Mouse (Mus musculus): ENCODE results near the gene Psmd10. TPM values are rescaled to one million over a fixed set of nuclear protein-coding genes. Genes with fewer than 3 reads are reported as not detected.

Psmd10 gene
- 39.4 and 41.1 TPM in 2 replicates for polyA plus RNA-seq (2016; fragmentation: Nextera tagmentation; extraction: Ambion mirVana)

DNA sequence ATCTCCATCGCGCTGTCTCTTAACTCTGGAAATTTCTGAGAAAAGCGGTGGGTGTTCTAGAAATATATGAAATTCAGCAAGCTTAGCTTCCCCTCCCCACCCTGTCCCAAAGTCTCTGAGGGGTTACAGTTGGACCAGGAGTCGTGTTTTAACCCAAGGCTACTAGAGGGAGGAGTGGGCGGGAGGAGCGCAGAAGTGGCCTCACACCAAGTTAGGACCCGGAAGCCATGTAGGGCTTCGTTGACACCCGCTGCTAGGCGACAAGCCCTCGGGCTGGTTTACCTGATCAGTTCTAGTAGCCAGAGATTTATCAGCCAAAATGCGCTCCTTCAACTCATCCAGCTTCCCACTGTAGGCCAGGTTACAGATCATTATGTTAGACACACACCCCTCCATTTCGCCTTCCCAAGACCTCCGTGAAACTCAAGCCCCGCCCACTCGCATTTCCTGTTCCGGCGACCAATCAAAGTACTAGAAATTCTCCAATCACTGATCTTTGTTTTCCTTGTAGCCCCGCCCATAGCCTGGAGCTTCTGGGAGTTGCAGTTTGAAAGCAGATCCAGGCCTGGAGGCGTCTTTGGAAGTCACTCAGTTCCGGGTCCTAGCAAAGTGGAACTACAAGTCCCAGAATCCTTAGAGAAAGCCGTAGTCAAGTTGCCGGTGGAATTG is at the start of gene Psmd10, which contains the start of gene Atg4a:
TSS of gene Psmd10 (minus strand) at position 457 of the 669 bp plus-strand sequence.
TSS of gene Atg4a (plus strand) at position 636 of the 669 bp plus-strand sequence.
- 20% methylated on average over 23 of the region's 23 CpGs for WGBS
- peaks cover 32% of the 10 kb centered on the region for H3K27me3 ChIP-seq
- peak within 1 kb of the TSS; percentile 47 for H3K9ac ChIP-seq
- H3K27ac ChIP-seq: no peak within 1 kb of the TSS
- 0 out of 2 replicates have a peak, but pooled peaks cover 3% of the 10 kb centered on the region for H3K4me1 ChIP-seq
- ATAC-seq (ENCODE audit: low FRiP score): peak; percentile 99
- peak within 1 kb of the TSS; percentile 55 for H3K4me2 ChIP-seq
- no peaks in the 10 kb centered on the region for H3K36me3 ChIP-seq (replicated peaks)
- H3K4me3 ChIP-seq (replicated peaks): peak within 1 kb of the TSS; percentile 47
- no peaks in the 10 kb centered on the region for H3K9me3 ChIP-seq

GRCm38 (mm10) chrX:140998885-140999284 is 42.4 kb upstream of the Psmd10 start:
- Histone ChIP-seq H3K27me3 (peaks cover 50% of the 10 kb centered on the region), H3K27ac (no peak overlapping the region), H3K9me3 (no peaks in the 10 kb centered on the region), H3K36me3 (replicated peaks) (no peaks in the 10 kb centered on the region), H3K4me2 (no peak overlapping the region), H3K4me3 (replicated peaks) (no peak overlapping the region), H3K9ac (no peak overlapping the region), H3K4me1 (no peaks in the 10 kb centered on the region)
- ATAC-seq (ENCODE audit: low FRiP score): no peak

- ATAC-seq (ENCODE audit: low FRiP score): no peak
- Histone ChIP-seq H3K36me3 (replicated peaks) (no peaks in the 10 kb centered on the region), H3K9ac (no peak overlapping the region), H3K27ac (no peak overlapping the region), H3K27me3 (peaks cover 55% of the 10 kb centered on the region), H3K4me1 (no peaks in the 10 kb centered on the region), H3K9me3 (no peaks in the 10 kb centered on the region), H3K4me2 (no peak overlapping the region), H3K4me3 (replicated peaks) (no peak overlapping the region)
- WGBS: 29% methylated on average over 1 of the region's 1 CpGs
These were observed 41.5 kb upstream of the Psmd10 start for GRCm38 (mm10) chrX:140997912-140998545.

DNA sequence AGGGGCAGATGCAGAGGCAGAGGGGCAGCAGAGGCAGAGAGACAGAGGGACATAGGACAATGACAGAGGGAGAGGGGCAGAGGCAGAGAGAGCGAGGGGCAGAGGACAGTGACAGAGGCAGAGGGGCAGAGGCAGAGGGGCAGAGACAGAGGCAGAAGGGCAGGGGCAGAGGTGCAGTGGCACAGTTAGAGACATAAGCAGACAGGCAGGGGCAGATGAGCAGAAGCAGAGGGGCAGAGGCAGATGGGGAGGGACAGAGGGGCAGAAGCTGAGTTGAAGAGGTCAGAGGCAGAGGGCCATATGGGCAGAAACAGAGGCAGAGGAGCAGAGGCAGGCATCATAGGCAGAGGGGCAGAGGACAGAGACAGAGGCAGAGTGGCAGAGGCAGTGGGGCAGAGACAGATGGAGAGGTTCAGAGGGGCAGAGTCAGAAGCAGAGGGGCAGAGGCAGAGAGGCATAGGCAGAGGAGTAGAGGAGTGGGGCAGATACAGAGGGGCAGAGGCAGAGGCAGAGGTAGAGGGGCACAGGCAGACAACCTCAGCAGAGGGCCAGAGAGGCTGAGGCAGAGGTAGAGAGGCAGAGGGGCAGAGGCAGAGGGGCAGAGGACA is 40.5 kb upstream of the Psmd10 start:
- 75% methylated on average over 1 of the region's 1 CpGs for WGBS

DNA sequence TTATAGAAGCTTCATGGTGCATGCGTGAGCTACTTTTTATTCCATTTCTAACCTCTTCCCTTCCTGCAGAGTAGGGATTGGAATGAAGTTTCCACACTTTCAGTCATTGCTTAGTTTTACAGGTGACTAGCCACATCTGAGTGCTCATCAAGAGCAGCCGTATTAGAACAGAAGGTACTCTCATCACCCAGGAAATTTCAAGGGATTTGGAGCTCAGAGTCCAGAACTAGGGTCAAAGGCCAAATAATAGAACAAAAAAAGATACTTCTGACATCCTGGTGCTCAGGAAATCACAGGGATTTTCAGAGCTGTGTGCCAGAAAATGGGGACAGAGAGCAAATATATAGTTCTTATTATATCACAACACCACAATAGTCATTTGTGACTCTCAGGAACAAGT is 28.7 kb upstream of the Psmd10 start:
- ATAC-seq (ENCODE audit: low FRiP score): no peak
- 80% methylated on average over 2 of the region's 2 CpGs for WGBS
- H3K4me2 ChIP-seq: no peak overlapping the region
- H3K9me3 ChIP-seq: no peaks in the 10 kb centered on the region
- H3K9ac ChIP-seq: no peak overlapping the region
- peaks cover 43% of the 10 kb centered on the region for H3K27me3 ChIP-seq
- H3K4me1 ChIP-seq: no peaks in the 10 kb centered on the region
- H3K36me3 ChIP-seq (replicated peaks): no peaks in the 10 kb centered on the region
- no peak overlapping the region for H3K4me3 ChIP-seq (replicated peaks)
- H3K27ac ChIP-seq: no peak overlapping the region

More for the DNA sequence above, 40.5 kb upstream of the Psmd10 start:
- Histone ChIP-seq H3K9me3 (no peaks in the 10 kb centered on the region), H3K4me3 (replicated peaks) (no peak overlapping the region), H3K4me2 (no peak overlapping the region), H3K27ac (no peak overlapping the region), H3K27me3 (peaks cover 56% of the 10 kb centered on the region), H3K4me1 (no peaks in the 10 kb centered on the region), H3K9ac (no peak overlapping the region), H3K36me3 (replicated peaks) (no peaks in the 10 kb centered on the region)
- peak; percentile 53; the same call in 1 of the 2 replicates for ATAC-seq (ENCODE audit: low FRiP score)

DNA sequence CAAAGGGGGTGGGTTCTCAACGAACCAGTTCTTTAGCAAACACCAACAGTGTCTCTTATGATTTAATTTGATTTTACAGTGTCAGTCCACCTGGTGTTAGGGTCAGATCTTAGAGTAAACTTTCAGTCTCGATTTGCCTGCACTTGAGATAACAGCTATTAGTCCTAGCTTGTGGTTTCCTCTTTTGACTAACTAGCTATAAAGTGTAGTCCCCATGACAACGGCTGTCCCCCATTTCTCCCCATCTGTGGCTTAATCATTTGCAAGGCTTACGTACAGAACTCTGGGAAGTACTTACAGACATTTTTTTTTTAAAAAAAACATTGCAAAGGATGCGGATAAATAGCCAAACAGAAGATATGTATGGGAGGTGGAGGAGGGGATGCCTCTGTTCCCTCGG is 28.3 kb upstream of the Psmd10 start:
- ATAC-seq (ENCODE audit: low FRiP score): no peak
- no peak overlapping the region for H3K4me3 ChIP-seq (replicated peaks)
- peaks cover 43% of the 10 kb centered on the region for H3K27me3 ChIP-seq

DNA sequence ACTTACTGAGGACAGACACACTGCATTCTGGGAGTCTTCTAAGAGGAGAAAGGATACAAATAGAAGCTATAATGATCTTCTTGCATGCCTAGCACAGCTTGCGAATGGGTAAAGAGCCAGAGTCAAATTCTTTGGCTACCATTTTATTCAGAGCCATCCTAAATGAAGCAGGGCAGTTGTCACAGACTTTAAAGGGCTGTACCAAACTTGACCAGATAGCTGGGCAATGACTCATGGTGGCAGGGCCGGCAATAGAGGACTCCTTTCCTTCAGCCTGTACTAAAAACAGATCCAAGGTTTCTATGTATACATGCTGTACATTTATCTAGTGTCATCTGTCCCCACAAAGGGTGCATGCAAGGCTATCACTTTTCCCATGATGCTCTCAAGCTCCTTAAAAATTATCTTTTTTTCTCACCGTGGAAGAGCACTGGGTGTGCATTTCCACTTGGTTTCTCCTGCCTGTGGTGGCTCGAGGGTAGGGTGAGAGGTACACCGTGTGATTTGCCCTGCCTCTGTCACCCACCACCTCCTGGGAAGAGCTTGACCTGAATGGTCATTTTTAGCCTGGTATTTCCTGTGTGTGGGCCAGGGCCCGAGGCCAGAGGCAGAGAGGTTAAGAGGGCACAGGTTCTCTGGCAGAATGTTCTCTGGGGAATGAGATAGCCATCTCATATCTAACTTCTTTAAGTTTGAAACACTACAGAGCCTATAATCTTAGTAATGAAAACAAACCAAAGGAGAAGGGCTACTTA is 26.9 kb upstream of the Psmd10 start:
- ATAC-seq (ENCODE audit: low FRiP score): no peak
- Histone ChIP-seq H3K36me3 (replicated peaks) (no peaks in the 10 kb centered on the region), H3K9ac (no peak overlapping the region), H3K4me3 (replicated peaks) (no peak overlapping the region), H3K27ac (no peak overlapping the region), H3K27me3 (peaks cover 53% of the 10 kb centered on the region), H3K4me1 (no peaks in the 10 kb centered on the region), H3K9me3 (no peaks in the 10 kb centered on the region), H3K4me2 (no peak overlapping the region)
- 59% methylated on average over 6 of the region's 6 CpGs for WGBS

More for the DNA sequence above, 28.3 kb upstream of the Psmd10 start:
- no peak overlapping the region for H3K9ac ChIP-seq
- H3K36me3 ChIP-seq (replicated peaks): no peaks in the 10 kb centered on the region
- H3K4me1 ChIP-seq: no peaks in the 10 kb centered on the region
- 75% methylated on average over 6 of the region's 6 CpGs for WGBS
- H3K4me2 ChIP-seq: no peak overlapping the region
- no peaks in the 10 kb centered on the region for H3K9me3 ChIP-seq
- no peak overlapping the region for H3K27ac ChIP-seq

DNA sequence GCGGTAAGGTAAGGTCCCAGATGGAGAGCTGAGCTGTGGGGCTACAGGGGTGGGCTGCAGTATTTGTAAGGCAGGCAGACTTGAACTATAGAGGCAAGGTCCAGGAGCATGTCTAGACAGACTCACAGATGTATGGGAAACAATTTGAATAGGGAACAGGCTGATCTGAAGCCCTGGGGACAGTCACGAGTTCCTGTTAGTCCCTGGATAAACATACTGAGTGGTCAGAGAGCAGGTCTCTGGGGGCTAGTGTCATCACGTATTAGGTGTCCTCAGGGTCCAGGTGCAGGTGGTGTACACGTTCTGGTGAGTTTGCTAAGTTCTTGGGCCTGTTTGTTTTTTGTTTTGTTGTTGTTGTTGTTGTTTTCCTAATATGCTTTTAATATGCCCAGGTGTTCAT is 23.6 kb upstream of the Psmd10 start:
- peaks cover 48% of the 10 kb centered on the region for H3K27me3 ChIP-seq

GRCm38 (mm10) chrX:140979546-140979945 is 23.0 kb upstream of the Psmd10 start:
- Histone ChIP-seq H3K36me3 (replicated peaks) (no peaks in the 10 kb centered on the region), H3K4me1 (no peaks in the 10 kb centered on the region), H3K4me2 (no peak overlapping the region), H3K27me3 (peaks cover 47% of the 10 kb centered on the region), H3K4me3 (replicated peaks) (no peak overlapping the region), H3K27ac (no peak overlapping the region), H3K9me3 (no peaks in the 10 kb centered on the region), H3K9ac (no peak overlapping the region)
- ATAC-seq (ENCODE audit: low FRiP score): no peak
- 85% methylated on average over 2 of the region's 2 CpGs for WGBS

More for the DNA sequence above, 23.6 kb upstream of the Psmd10 start:
- Histone ChIP-seq H3K4me1 (no peaks in the 10 kb centered on the region), H3K4me3 (replicated peaks) (no peak overlapping the region), H3K4me2 (no peak overlapping the region), H3K36me3 (replicated peaks) (no peaks in the 10 kb centered on the region), H3K27ac (no peak overlapping the region), H3K9ac (no peak overlapping the region), H3K9me3 (no peaks in the 10 kb centered on the region)
- no peak for ATAC-seq (ENCODE audit: low FRiP score)
- 75% methylated on average over 4 of the region's 4 CpGs for WGBS

- no peaks in the 10 kb centered on the region for H3K36me3 ChIP-seq (replicated peaks)
- H3K27me3 ChIP-seq: peaks cover 47% of the 10 kb centered on the region
- H3K9me3 ChIP-seq: no peaks in the 10 kb centered on the region
- ATAC-seq (ENCODE audit: low FRiP score): no peak
- H3K9ac ChIP-seq: no peak overlapping the region
- no peak overlapping the region for H3K4me3 ChIP-seq (replicated peaks)
- 94% methylated on average over 1 of the region's 1 CpGs for WGBS
- H3K27ac ChIP-seq: no peak overlapping the region
- H3K4me2 ChIP-seq: no peak overlapping the region
- no peaks in the 10 kb centered on the region for H3K4me1 ChIP-seq
These were observed 22.4 kb upstream of the Psmd10 start for GRCm38 (mm10) chrX:140978943-140979342.

GRCm38 (mm10) chrX:140956959-140957358 is 431 bp upstream of the Psmd10 start:
- ATAC-seq (ENCODE audit: low FRiP score): no peak; the same call in none of the 2 replicates
- peak overlapping the region; percentile 42 for H3K4me3 ChIP-seq (replicated peaks)
- 26% methylated on average over 5 of the region's 5 CpGs for WGBS
- no peaks in the 10 kb centered on the region for H3K36me3 ChIP-seq (replicated peaks)
- peak overlapping the region; percentile 55 for H3K4me2 ChIP-seq
- 0 out of 2 replicates have a peak, but pooled peaks cover 3% of the 10 kb centered on the region for H3K4me1 ChIP-seq
- no peak overlapping the region for H3K9ac ChIP-seq
- no peak overlapping the region for H3K27ac ChIP-seq
- H3K27me3 ChIP-seq: peaks cover 32% of the 10 kb centered on the region
- H3K9me3 ChIP-seq: no peaks in the 10 kb centered on the region

DNA sequence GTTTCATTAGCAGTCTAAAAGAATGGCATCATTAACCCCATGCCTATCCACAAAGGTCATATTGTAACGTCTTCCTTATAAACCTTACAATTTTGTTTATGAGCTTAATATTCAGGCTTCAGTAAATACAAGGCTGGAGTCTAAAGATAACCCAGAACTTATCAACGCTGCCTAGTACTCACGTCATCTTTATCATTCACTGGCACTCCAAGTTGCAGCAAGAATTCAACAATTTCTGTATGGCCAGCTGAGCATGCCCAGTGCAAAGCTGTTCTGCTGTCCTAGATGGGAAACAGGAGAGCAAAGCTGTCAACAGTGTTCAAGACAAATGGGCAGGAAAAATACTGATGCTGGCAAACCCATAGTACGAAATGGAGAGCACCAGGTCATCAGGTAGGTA is 2.9 kb downstream of the Psmd10 start:
- Histone ChIP-seq H3K9ac (no peak overlapping the region), H3K27ac (no peak overlapping the region), H3K27me3 (peaks cover 37% of the 10 kb centered on the region), H3K4me2 (no peak overlapping the region), H3K36me3 (replicated peaks) (no peaks in the 10 kb centered on the region), H3K4me1 (0 out of 2 replicates have a peak, but pooled peaks cover 3% of the 10 kb centered on the region), H3K9me3 (no peaks in the 10 kb centered on the region), H3K4me3 (replicated peaks) (no peak overlapping the region)
- no peak for ATAC-seq (ENCODE audit: low FRiP score)
- 92% methylated on average over 4 of the region's 4 CpGs for WGBS

Data from forebrain, embryonic 12.5 days (tissue).